Mouse (Mus musculus): Measurements from ENCODE around the gene Fnbp1.

Gene Fnbp1

GRCm38 (mm10) chr2:31150762-31151161 is 9.0 kb upstream of the Fnbp1 start:
- DNase-seq (ENCODE audit: low spot score): no peak

- DNase-seq (ENCODE audit: low spot score): no peak
These were observed 5.2 kb upstream of the Fnbp1 start for GRCm38 (mm10) chr2:31147054-31147453.

- no peak for DNase-seq (ENCODE audit: low spot score)
These were observed 3.1 kb upstream of the Fnbp1 start for GRCm38 (mm10) chr2:31144901-31145300.

GRCm38 (mm10) chr2:31143768-31144695 is 2.2 kb upstream of the Fnbp1 start:
- no peak for DNase-seq (ENCODE audit: low spot score)

- no peak for DNase-seq (ENCODE audit: low spot score)
These were observed 1.5 kb upstream of the Fnbp1 start for GRCm38 (mm10) chr2:31143326-31143725.

GRCm38 (mm10) chr2:31142505-31142904 is 697 bp upstream of the Fnbp1 start:
- no peak for DNase-seq (ENCODE audit: low spot score)

GRCm38 (mm10) chr2:31141074-31141866 is 538 bp downstream of the Fnbp1 start:
- DNase-seq (ENCODE audit: low spot score): no peak

- DNase-seq (ENCODE audit: low spot score): no peak
These were observed 1.1 kb downstream of the Fnbp1 start for GRCm38 (mm10) chr2:31140772-31141073.

- DNase-seq (ENCODE audit: low spot score): no peak
These were observed 1.6 kb downstream of the Fnbp1 start for GRCm38 (mm10) chr2:31139991-31140771.

GRCm38 (mm10) chr2:31139174-31139632 is 2.6 kb downstream of the Fnbp1 start:
- no peak for DNase-seq (ENCODE audit: low spot score)

GRCm38 (mm10) chr2:31137018-31137590 is 4.7 kb downstream of the Fnbp1 start:
- no peak for DNase-seq (ENCODE audit: low spot score)

- DNase-seq (ENCODE audit: low spot score): no peak
These were observed 5.5 kb downstream of the Fnbp1 start for GRCm38 (mm10) chr2:31136338-31136737.

- DNase-seq (ENCODE audit: low spot score): no peak
These were observed 6.3 kb downstream of the Fnbp1 start for GRCm38 (mm10) chr2:31135512-31135931.

- DNase-seq (ENCODE audit: low spot score): no peak
These were observed 7.8 kb downstream of the Fnbp1 start for GRCm38 (mm10) chr2:31133981-31134380.

- no peak for DNase-seq (ENCODE audit: low spot score)
These were observed 9.1 kb downstream of the Fnbp1 start for GRCm38 (mm10) chr2:31132682-31133081.

- DNase-seq (ENCODE audit: low spot score): no peak
These were observed 11.0 kb downstream of the Fnbp1 start for GRCm38 (mm10) chr2:31130815-31131299.

GRCm38 (mm10) chr2:31129742-31130518 is 11.9 kb downstream of the Fnbp1 start:
- no peak for DNase-seq (ENCODE audit: low spot score)

GRCm38 (mm10) chr2:31127899-31128298 is 13.9 kb downstream of the Fnbp1 start:
- no peak for DNase-seq (ENCODE audit: low spot score)

GRCm38 (mm10) chr2:31127219-31127618 is 14.6 kb downstream of the Fnbp1 start:
- no peak for DNase-seq (ENCODE audit: low spot score)

- no peak for DNase-seq (ENCODE audit: low spot score)
These were observed 15.8 kb downstream of the Fnbp1 start for GRCm38 (mm10) chr2:31126048-31126447.

GRCm38 (mm10) chr2:31125156-31125555 is 16.7 kb downstream of the Fnbp1 start:
- DNase-seq (ENCODE audit: low spot score): no peak

Data from spleen, adult 12 weeks (tissue).